Mouse (Mus musculus) neural tube, embryonic 15.5 days (tissue): ENCODE measurements around the gene Cacna1a. TPM values are rescaled to one million over a fixed set of nuclear protein-coding genes. Genes with fewer than 3 reads are reported as not detected.

ENCODE experiments used
- ATAC-seq: fragments of 200-750 bp; cut with Nextera tagmentation; 2 replicates; pipeline ENCODE4 v1.8.0; 2017; ENCODE audit warnings: mild to moderate bottlenecking, moderate TSS enrichment, moderate library complexity; ENCODE audit not compliant: low FRiP score
- H3K27ac ChIP-seq: fragments of 300-500 bp; sonication (generic); replicated peaks from 2 replicates; pipeline ENCODE4 v1.5.1; 2015; ENCODE audit warnings: mild to moderate bottlenecking, inconsistent platforms
- H3K27me3 ChIP-seq: fragments of 300-500 bp; sonication (generic); replicated peaks from 2 replicates; pipeline ENCODE4 v1.6.1; 2015; ENCODE audit warnings: inconsistent platforms
- H3K36me3 ChIP-seq: fragments of 300-500 bp; sonication (generic); 2 replicates; pipeline ENCODE4 v1.6.1; 2015; ENCODE audit warnings: inconsistent platforms
- H3K4me1 ChIP-seq: fragments of 300-500 bp; sonication (generic); 2 replicates; pipeline ENCODE4 v1.6.1; 2015; ENCODE audit warnings: inconsistent platforms
- H3K4me2 ChIP-seq: fragments of 300-500 bp; sonication (generic); 2 replicates; pipeline ENCODE4 v1.6.1; 2015; ENCODE audit warnings: inconsistent platforms, mild to moderate bottlenecking, moderate library complexity
- H3K4me3 ChIP-seq: fragments of 300-500 bp; sonication (generic); replicated peaks from 2 replicates; pipeline ENCODE4 v1.5.1; 2015; ENCODE audit warnings: mild to moderate bottlenecking, inconsistent platforms
- H3K9ac ChIP-seq: fragments of 300-500 bp; sonication (generic); replicated peaks from 2 replicates; pipeline ENCODE4 v1.6.1; 2015; ENCODE audit warnings: mild to moderate bottlenecking, inconsistent platforms
- H3K9me3 ChIP-seq: fragments of 300-500 bp; sonication (generic); replicated peaks from 2 replicates; pipeline ENCODE4 v1.6.1; 2016; ENCODE audit warnings: inconsistent platforms
- WGBS: fragments of 180-500 bp; shearing (Covaris S2); methylation state at CpG from one replicate; pipeline ENCODE4 v1.1.7; 2015; ENCODE audit warnings: mixed read lengths; 5-methylcytosine and 5-hydroxymethylcytosine counted together
- polyA plus RNA-seq: library from polyadenylated mRNA; unstranded; fragments of >200 nt; fragmentation: Nextera tagmentation; extraction: Ambion mirVana; gene quantifications from 2 replicates; pipeline ENCODE4 v1.2.1, GENCODE M21; 2015

Gene Cacna1a
- polyA plus RNA-seq, 1 experiment from 2014 or later = 23.6 TPM

DNA sequence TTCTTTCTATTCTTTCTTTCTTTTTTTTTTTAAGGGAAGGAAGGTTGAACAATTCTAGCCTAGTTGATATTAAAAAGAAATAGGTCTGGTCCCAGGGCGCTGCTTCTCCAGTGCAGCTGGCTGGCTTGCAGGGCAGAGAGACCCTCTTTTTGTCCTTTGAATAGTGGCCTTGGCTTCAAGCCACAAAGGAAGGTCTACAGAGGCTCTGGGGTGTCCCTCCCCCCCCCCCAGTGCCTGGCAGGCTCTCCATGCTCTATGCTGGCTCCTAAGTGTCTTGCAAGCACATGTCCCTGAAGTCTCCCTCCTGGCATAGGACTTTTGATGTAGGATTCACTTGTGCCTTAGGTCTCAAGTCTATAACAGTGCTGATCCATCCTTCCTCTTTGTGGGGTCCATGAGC is 23.0 kb upstream of the Cacna1a start:
- H3K9ac ChIP-seq = no peak overlapping the region
- ATAC-seq = no peak
- peaks cover 20% of the 10 kb centered on the region for H3K27me3 ChIP-seq
- no peak overlapping the region for H3K4me3 ChIP-seq
- H3K27ac ChIP-seq = no peak overlapping the region
- H3K4me2 ChIP-seq = no peak overlapping the region
- WGBS = 64% methylated on average over 1 of the region's 1 CpGs
- no peaks in the 10 kb centered on the region for H3K36me3 ChIP-seq
- H3K9me3 ChIP-seq = 0 out of 2 replicates have a peak, but pooled peaks cover 4% of the 10 kb centered on the region
- H3K4me1 ChIP-seq = no peaks in the 10 kb centered on the region

DNA sequence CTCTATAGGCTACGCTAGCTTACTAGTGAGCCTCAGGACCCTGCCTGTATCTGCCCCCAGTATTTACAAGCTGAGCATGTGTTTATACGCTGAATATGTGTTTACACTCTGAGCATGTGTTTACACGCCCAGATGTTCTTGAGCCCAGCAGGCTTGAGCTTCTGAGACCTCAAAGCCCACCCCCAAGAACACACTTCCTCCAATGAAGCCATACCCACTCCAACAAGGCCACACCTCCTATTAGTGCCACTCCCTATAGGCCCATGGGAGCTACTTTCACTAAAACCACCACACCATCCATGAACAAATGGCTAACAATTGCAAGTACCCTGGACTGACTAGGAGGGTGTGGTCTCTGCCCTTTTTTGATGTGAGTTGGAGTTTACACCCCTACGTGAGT is 17.3 kb upstream of the Cacna1a start:
- Histone ChIP-seq H3K36me3 (no peaks in the 10 kb centered on the region), H3K9ac (no peak overlapping the region), H3K9me3 (0 out of 2 replicates have a peak, but pooled peaks cover 4% of the 10 kb centered on the region), H3K27me3 (no peaks in the 10 kb centered on the region), H3K4me2 (no peak overlapping the region), H3K4me1 (no peaks in the 10 kb centered on the region), H3K4me3 (no peak overlapping the region), H3K27ac (no peak overlapping the region)
- ATAC-seq = no peak
- 70% methylated on average over 4 of the region's 4 CpGs for WGBS

DNA sequence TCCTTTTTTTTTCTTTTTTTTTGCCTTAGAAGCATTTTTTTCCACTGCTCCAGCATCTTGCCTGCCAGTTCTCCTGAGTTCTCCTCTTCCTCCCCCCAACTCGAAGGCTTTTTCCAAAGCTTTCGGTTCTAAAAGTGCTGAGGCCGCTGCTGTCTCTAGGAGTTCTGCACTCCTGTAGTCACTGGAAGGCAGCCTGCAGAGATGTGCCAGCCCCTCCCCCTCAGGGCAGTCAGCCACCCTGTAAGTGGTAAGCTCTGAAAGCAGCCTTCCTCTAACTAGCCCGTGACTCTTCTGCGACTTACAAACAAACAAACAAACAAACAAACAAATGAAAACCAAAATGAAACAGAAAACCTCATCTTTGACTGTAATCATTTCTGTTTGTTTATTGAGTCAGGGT is 13.2 kb upstream of the Cacna1a start:
- no peaks in the 10 kb centered on the region for H3K4me1 ChIP-seq
- 42% methylated on average over 5 of the region's 5 CpGs for WGBS
- H3K4me2 ChIP-seq = no peak overlapping the region
- H3K9me3 ChIP-seq = no peaks in the 10 kb centered on the region
- no peaks in the 10 kb centered on the region for H3K36me3 ChIP-seq
- no peak overlapping the region for H3K27ac ChIP-seq
- no peak overlapping the region for H3K9ac ChIP-seq
- no peak overlapping the region for H3K4me3 ChIP-seq
- no peaks in the 10 kb centered on the region for H3K27me3 ChIP-seq
- ATAC-seq = no peak

DNA sequence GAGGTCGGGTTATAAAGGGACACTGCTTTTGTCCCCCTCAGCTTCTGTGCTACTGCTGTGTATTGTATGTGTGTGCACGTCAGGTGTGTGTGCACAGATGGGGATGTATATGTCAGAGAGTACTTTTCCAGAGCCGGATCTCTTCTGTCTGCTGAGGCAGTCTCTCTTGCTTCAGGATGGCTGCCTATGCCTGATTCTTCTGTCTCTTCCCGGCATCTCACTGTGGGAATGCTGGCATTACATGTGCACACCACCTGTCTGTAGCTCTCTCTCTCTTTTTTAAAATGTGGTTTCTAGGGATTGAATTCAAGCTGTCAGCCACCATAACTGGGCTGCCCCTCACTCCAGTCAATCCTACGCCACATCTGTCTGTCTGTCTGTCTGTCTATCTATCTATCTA is 12.4 kb upstream of the Cacna1a start:
- Histone ChIP-seq H3K36me3 (no peaks in the 10 kb centered on the region), H3K4me3 (no peak overlapping the region), H3K27me3 (no peaks in the 10 kb centered on the region), H3K9me3 (no peaks in the 10 kb centered on the region), H3K9ac (no peak overlapping the region), H3K27ac (no peak overlapping the region), H3K4me1 (no peaks in the 10 kb centered on the region), H3K4me2 (no peak overlapping the region)
- ATAC-seq = no peak
- 89% methylated on average over 5 of the region's 5 CpGs for WGBS

DNA sequence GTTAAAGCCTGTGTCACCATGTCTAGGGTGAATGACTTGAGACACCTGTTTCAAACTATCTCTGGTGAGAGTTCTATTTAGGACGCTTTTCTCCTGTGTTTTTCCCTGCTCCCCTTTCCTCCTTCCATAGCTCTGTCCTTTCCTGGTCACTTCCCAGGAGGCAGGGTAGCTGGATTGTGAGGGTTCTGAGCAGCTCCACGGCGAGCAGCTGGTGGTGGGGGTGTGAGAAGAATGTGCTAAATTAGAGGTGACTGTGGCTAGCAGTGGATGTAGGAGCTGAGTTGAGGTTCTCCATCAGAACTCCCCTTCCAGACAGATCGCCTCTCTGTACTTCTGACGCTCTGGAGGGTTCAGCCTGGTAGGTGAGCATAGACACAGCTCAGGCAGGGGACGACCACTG is 11.7 kb upstream of the Cacna1a start:
- Histone ChIP-seq H3K4me1 (no peaks in the 10 kb centered on the region), H3K9me3 (no peaks in the 10 kb centered on the region), H3K27ac (no peak overlapping the region), H3K4me2 (no peak overlapping the region), H3K9ac (no peak overlapping the region), H3K36me3 (no peaks in the 10 kb centered on the region), H3K4me3 (no peak overlapping the region), H3K27me3 (no peaks in the 10 kb centered on the region)
- 81% methylated on average over 6 of the region's 6 CpGs for WGBS
- ATAC-seq = no peak

DNA sequence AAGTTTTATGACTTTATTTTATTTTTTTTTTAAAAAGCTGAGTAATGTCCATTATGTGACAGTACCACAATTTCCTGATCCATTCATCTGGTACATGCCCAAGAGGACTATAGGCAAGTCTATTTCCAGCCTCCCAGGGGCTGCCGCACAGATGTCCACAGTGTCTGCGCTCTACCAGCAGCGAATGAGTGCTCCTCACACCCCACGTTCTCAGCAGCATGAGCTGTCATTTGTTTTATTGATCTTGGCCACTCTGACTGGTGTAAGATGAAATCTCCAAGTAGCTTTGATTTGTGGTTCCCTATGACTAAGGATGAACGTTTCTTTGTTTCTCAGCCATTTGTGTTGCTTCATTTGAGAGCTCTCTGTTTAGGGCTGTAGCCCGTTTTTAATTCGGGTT is 6.6 kb upstream of the Cacna1a start:
- no peak for ATAC-seq
- Histone ChIP-seq H3K9ac (no peak overlapping the region), H3K36me3 (no peaks in the 10 kb centered on the region), H3K9me3 (no peaks in the 10 kb centered on the region), H3K27ac (no peak overlapping the region), H3K4me3 (no peak overlapping the region), H3K4me2 (no peak overlapping the region), H3K27me3 (no peaks in the 10 kb centered on the region), H3K4me1 (no peaks in the 10 kb centered on the region)
- WGBS = 65% methylated on average over 7 of the region's 7 CpGs

DNA sequence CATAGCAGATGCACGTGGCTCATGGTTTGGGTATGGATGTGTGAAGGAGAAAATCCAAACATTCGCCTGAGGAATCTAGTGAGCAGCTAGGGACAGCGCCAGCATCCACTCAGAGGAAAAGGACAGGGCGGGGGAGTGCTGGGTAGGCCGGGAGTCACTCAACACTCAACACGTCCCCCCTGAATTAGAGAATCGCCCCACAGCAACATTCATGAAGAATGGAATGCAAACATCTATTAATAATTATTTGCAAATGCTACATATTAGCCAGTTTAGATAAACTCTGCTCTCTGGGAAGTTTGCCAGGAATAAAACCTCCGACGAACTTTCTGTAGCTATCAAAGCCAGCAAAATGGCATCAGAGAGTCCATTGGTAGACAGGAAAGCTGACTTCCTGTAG is 533 bp downstream of the Cacna1a start:
- no peak overlapping the region for H3K9ac ChIP-seq
- H3K27me3 ChIP-seq = no peaks in the 10 kb centered on the region
- WGBS = 80% methylated on average over 9 of the region's 9 CpGs
- H3K27ac ChIP-seq = no peak overlapping the region
- H3K4me3 ChIP-seq = no peak overlapping the region
- H3K4me1 ChIP-seq = no peaks in the 10 kb centered on the region
- ATAC-seq = no peak
- H3K36me3 ChIP-seq = no peaks in the 10 kb centered on the region
- H3K9me3 ChIP-seq = no peaks in the 10 kb centered on the region
- no peak overlapping the region for H3K4me2 ChIP-seq

DNA sequence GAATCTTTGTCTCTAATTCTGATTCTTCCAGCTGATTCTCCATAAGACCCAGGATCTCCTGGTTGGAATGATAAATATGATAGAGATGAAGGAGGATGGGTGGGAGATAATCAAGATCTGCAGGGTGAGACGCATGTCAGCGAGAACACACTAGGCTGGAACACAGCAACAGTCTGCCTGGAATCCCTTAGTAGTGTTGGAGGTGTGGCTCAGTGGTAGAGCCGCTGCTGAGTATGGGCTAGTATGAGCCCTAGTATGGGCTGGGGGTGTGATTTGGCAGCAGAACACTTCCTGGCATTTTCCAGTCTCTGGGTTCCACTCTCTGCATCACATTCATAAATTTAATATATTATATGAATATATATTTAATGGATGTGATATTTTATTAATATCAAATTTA is 933 bp downstream of the Cacna1a start:
- Histone ChIP-seq H3K27me3 (no peaks in the 10 kb centered on the region), H3K9me3 (no peaks in the 10 kb centered on the region), H3K4me3 (no peak overlapping the region), H3K4me1 (no peaks in the 10 kb centered on the region), H3K4me2 (no peak overlapping the region), H3K36me3 (no peaks in the 10 kb centered on the region), H3K9ac (no peak overlapping the region), H3K27ac (no peak overlapping the region)
- ATAC-seq = no peak
- 90% methylated on average over 3 of the region's 3 CpGs for WGBS

DNA sequence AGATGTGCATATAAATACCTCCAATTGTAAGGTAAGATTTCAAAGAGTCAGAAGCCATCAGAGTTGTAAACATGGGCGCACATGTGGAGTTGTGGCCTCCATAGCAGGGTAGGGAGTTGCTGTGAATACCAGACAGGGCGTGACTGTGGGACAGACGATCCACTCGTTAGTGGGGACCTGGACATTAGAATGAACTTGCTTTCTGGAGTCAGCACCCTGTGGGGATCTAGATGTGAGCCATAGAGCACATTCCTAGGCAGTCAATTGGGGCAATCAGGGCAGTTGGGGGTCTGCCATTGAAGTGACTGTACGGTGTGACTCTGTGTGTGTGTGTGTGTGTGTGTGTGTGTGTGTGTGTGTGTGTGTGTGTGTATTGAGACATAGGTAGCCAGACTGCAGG is 3.4 kb downstream of the Cacna1a start:
- H3K9ac ChIP-seq = no peak overlapping the region
- no peak overlapping the region for H3K4me2 ChIP-seq
- H3K4me1 ChIP-seq = no peaks in the 10 kb centered on the region
- H3K27me3 ChIP-seq = no peaks in the 10 kb centered on the region
- no peaks in the 10 kb centered on the region for H3K9me3 ChIP-seq
- H3K4me3 ChIP-seq = no peak overlapping the region
- H3K27ac ChIP-seq = no peak overlapping the region
- no peak for ATAC-seq
- no peaks in the 10 kb centered on the region for H3K36me3 ChIP-seq
- 85% methylated on average over 5 of the region's 5 CpGs for WGBS

DNA sequence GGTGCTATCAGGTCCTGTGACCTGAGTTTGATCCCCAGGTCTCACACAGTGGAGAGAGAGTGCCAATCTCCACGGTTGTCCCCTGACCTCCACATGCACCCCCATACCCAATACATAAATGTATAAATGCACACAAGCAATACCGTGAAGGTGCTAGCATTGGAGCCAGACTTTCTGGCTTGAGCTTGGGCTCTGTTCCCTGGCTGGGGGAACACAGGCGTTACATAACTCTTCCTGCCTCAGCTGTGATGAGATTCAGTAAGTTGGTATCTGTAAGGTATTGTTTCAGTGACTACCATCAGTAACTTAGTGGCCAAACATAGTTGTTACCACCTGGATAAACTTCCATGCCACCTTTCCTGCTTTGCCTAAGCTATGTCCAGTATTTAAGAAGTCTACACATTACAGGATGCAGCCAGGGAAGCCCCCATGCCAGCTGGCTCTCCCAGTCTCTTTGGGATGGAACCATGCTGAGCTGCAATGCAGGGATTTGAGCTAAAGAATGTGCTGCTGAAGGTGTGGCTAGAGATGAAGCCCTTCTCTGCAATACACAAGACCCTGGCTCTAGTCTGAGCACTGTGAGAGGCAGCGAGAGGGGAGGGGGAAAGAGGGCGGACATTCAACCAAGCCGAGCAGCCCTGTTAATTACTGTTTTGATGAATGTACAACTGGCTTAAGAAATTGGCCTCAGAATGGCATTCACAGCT is 7.7 kb downstream of the Cacna1a start:
- WGBS = 74% methylated on average over 6 of the region's 6 CpGs
- H3K27ac ChIP-seq = no peak overlapping the region
- no peaks in the 10 kb centered on the region for H3K9me3 ChIP-seq
- H3K9ac ChIP-seq = no peak overlapping the region
- no peak for ATAC-seq
- H3K4me3 ChIP-seq = no peak overlapping the region
- no peaks in the 10 kb centered on the region for H3K27me3 ChIP-seq
- H3K4me1 ChIP-seq = no peaks in the 10 kb centered on the region
- no peak overlapping the region for H3K4me2 ChIP-seq
- H3K36me3 ChIP-seq = no peaks in the 10 kb centered on the region

DNA sequence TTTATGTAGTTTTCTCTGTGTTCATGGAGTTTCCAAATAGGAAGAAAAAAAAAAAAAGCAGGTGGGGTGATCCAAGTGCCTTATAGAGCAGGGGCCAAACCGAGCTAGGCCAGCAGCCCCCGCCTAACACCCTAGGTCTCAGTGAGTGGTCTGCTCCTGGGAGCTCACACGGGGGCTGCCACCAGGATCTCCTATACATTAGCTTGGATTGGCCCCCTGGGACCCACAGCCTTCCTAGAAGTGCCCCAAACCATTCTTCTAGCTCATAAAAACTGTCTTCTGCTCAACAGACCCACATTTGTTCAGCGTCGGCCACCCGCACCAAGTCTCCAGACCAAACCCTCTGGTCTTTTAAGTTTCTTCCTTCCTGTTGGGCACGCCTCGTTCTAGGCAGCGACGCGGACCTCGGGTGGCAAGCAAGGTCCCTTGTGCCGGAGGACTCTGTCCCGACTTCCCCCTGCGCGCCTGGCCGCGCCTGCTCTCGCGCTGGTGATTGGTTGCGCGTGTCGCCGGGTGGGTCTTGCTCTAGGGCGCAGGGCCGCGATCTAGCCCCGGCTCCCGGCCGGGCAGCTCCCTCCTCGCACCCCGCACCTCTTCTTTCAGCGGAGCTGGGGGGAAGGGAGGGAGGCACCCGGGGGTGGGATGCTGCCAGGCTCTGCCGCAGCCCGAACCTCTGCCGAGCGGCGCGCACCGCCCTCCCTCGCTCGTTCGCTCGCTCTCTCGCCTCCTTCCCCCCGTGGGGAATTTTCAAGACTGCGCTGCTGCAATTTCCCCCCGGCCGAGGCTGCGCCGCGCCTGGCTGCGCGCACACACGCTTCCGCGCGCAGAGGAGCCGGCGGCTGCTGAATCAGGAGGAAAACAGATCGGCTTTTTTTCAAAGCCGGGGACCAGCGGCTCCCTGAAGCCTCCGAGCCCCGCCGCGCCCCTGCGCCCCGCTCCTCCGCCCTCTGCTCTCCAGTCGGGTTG is 25.9 kb downstream of the Cacna1a start:
- peaks cover 35% of the 10 kb centered on the region for H3K4me1 ChIP-seq
- peak overlapping the region; percentile 89 for H3K27ac ChIP-seq
- 2% methylated on average over 65 of the region's 72 CpGs for WGBS
- peak overlapping the region; percentile 83 for H3K9ac ChIP-seq
- peak overlapping the region; percentile 72 for H3K4me2 ChIP-seq
- ATAC-seq = peak; percentile 80
- H3K27me3 ChIP-seq = no peaks in the 10 kb centered on the region
- peak overlapping the region; percentile 84 for H3K4me3 ChIP-seq
- no peaks in the 10 kb centered on the region for H3K9me3 ChIP-seq
- 0 out of 2 replicates have a peak, but pooled peaks cover 2% of the 10 kb centered on the region for H3K36me3 ChIP-seq

DNA sequence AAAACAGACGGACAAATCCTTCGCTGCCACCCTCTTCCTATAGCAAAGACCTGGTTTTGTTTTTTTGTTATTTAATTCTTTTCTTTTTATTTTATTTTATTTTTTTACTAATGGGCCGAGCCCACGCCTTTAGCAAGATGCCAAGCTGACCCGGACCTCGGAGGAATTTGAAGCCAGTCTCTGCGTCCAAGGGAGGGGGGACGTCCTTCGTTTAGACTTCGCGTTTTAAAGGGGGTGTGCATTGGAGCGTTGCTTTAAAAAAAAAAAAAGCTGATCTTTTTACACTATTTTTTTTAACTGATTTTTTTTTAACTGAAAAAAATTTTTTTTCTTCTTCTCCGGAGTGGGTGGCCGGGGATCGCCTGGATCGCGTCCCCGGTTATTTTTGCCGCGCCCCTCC is 26.7 kb downstream of the Cacna1a start:
- Histone ChIP-seq H3K36me3 (0 out of 2 replicates have a peak, but pooled peaks cover 7% of the 10 kb centered on the region), H3K4me3 (peak overlapping the region; percentile 84), H3K4me2 (peak overlapping the region; percentile 72), H3K27ac (peak overlapping the region; percentile 89), H3K9ac (peak overlapping the region; percentile 83), H3K4me1 (peaks cover 36% of the 10 kb centered on the region), H3K9me3 (no peaks in the 10 kb centered on the region), H3K27me3 (no peaks in the 10 kb centered on the region)
- ATAC-seq = no peak
- WGBS = 0% methylated on average over 19 of the region's 20 CpGs
